Mouse (Mus musculus): ENCODE measurements around the gene Macc1. TPM values are rescaled to one million over a fixed set of nuclear protein-coding genes. Genes with fewer than 3 reads are reported as not detected.

The Macc1 gene
- total RNA-seq, 1 experiment from 2014 or later = not detected

DNA sequence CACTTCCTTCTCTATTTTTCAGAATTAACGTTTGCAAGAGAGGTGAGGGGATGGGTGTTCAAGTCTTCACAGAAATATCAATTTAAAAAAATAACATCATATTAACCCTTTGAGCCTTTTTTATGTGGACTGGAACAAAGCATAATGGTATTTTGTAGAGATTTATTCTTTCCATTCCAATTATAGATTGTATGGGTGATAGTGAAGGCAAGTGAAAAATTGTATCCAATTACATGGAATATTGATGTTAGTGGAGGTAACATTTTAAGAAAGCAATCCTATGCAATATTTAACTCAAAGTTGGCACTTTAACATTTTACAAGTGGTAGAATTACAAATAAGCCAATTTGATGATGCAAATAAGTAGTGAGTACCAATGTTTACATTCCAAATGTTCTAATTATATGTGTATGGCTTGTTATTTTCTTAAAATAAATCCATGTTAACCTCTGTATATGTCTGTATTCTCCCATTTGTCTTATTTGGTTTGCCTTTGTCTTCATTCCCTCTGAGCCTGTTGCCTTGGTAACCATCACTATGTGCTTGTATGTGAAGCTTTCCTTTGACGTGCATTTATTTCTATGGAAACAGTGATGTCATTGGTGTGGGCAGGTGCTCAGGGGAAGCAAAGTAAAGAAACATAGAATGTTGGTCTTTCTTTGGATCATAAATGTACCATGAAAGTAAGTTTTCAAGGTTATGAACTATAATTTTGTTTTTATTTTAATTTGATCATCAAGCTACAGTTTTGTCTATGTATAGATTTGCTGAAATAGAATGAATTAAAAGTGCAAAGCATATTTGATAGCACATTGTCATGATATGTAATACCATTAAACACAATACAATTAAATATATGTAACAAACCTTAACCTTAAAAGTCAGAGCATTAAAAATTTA is 150.2 kb downstream of the Macc1 start:
- no peak for ATAC-seq (replicated peaks; ENCODE audit: low read depth, poor library complexity, severe bottlenecking)

DNA sequence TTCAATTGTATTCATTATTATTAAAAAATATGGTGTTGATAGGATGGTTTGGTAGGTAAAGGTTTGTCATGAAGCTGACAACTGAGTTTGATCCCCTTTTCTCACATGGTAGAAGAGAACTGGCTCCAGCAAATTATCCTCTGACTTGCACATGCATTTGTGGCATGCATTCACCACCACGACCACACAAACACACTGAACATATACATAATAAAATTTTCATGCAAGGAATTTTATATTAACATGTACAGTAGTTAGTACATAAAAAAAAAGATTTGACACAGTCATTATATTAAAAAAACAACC is 150.8 kb downstream of the Macc1 start:
- ATAC-seq (replicated peaks; ENCODE audit: low read depth, poor library complexity, severe bottlenecking) = no peak

DNA sequence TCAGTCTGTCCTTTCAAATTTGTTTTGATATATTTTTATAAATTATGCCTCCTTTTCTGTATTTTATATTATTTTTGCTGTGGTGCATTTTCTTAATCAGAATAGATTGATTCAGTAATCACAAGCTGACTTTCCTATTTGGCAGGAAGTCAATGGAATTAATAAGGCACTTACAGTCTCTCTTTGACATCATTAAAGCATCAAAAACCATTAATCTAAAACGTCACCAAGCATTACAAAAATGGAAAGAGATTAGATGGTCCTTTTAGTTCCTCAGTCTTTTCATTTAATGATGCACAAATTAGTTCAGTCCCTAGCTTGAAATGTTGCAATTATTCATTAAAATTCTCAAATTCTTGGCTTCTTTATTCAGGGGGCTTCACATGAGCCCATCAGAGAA is 153.6 kb downstream of the Macc1 start:
- no peak for ATAC-seq (replicated peaks; ENCODE audit: low read depth, poor library complexity, severe bottlenecking)

- peak; percentile 96 for ATAC-seq (replicated peaks; ENCODE audit: low read depth, poor library complexity, severe bottlenecking)
Observed at GRCm38 (mm10) chr12:119470260-119470659, 156.2 kb downstream of the Macc1 start.

GRCm38 (mm10) chr12:119483296-119483695 is 169.2 kb downstream of the Macc1 start:
- ATAC-seq (replicated peaks; ENCODE audit: low read depth, poor library complexity, severe bottlenecking) = peak; percentile 68

DNA sequence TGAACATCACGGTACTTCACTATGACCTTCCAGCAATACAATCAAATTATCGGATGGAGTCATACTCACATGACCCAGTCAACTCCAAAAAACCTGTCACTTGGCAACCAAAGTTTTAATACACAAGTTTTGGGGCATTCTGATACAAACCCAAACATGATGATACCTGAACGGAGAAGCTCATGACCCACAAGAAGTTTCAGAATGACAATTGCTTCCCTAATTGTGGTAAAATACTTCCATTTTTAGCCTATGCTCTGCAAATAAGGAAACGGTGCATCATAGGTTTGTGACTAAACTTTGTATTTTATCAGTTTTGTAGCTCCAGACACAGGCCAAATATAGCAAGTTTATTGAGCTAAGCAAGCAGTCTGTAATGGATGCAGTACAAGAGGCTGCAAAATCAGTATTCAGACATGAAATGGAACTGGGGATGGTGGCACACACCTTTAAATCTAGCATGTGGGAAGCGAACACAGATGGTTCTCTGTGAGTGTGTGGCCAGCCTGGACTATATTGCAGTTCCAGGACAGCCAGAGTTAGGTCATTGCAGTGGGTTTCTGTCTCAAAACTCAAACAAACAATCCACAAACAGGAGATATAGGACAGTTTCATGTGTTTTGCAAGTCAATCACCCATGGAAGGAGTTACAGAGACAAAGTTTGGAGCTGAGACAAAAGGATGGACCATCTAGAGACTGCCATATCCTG is 170.0 kb downstream of the Macc1 start:
- ATAC-seq (replicated peaks; ENCODE audit: low read depth, poor library complexity, severe bottlenecking) = peak; percentile 97

- 0 out of 2 replicates have a peak, but pooled peaks have one; percentile 39 for ATAC-seq (replicated peaks; ENCODE audit: low read depth, poor library complexity, severe bottlenecking)
Observed at GRCm38 (mm10) chr12:119511145-119511544, 197.1 kb downstream of the Macc1 start.

Other genes with a start within 250 kb of the Macc1 start
- not detected in 2 replicates for gene Itgb8, start 75.5 kb upstream of the Macc1 start, total RNA-seq (2017)

Data from common myeloid progenitor, adult 5-6 weeks (primary cell).